Mouse (Mus musculus): ENCODE results near the gene Abhd16b.

DNA sequence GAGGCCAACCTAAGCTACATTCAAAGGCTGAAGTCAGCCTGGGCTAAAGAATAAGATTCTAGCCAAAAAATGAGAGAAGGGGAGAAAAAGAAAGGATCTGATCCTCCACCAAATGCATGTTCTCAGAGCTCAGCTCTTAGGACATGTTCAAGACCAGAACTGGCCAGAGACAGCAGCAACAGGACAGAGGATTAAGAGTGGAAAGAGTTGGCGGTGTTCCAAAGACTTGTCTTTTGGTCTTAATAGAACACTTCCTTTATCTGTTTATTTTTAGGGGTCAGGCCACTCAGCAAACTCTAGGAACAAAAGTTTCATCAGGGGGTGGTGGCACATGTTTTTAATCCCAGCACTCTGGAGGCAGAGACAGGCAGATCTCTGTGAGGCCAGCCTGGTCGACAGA lies 37.1 kb upstream of the Abhd16b start:
- TF ChIP-seq CTCF (IDR thresholded peaks at IDR 0.05; ENCODE audit: borderline replicate concordance, insufficient read depth, low read depth, low read length) (no peak), POLR2A (IDR thresholded peaks at IDR 0.05; ENCODE audit: borderline replicate concordance, insufficient read depth, low read length) (no peak)
